Mouse (Mus musculus) limb, embryonic 14.5 days (tissue): Measurements from ENCODE around the gene Nepn. TPM values are rescaled to one million over a fixed set of nuclear protein-coding genes. Genes with fewer than 3 reads are reported as not detected.

ENCODE experiments used
- ATAC-seq: fragments of 200-750 bp; cut with Nextera tagmentation; 2 replicates; pipeline ENCODE4 v1.8.0; 2017; ENCODE audit warnings: low read depth, moderate number of reproducible peaks, moderate TSS enrichment; ENCODE audit not compliant: low FRiP score
- DNase-seq: peaks from one replicate; pipeline ENCODE4 v3.0.0-alpha.2; 2015; ENCODE audit warnings: low spot score
- H3K27ac ChIP-seq: fragments of 300-500 bp; sonication (generic); replicated peaks from 2 replicates; pipeline ENCODE4 v1.5.1; 2014; ENCODE audit warnings: low read depth, mild to moderate bottlenecking, low read length, moderate library complexity, mixed read lengths
- H3K27me3 ChIP-seq: fragments of 300-500 bp; sonication (generic); 2 replicates; pipeline ENCODE4 v1.6.1; 2014; ENCODE audit warnings: low read length, mixed read lengths; ENCODE audit not compliant: control insufficient read depth, insufficient read depth
- H3K36me3 ChIP-seq: fragments of 300-500 bp; sonication (generic); 2 replicates; pipeline ENCODE4 v1.6.1; 2014; ENCODE audit warnings: mild to moderate bottlenecking, low read length, moderate library complexity, mixed read lengths; ENCODE audit not compliant: control insufficient read depth, insufficient read depth
- H3K4me1 ChIP-seq: fragments of 300-500 bp; sonication (generic); 2 replicates; pipeline ENCODE4 v1.6.1; 2014; ENCODE audit warnings: antibody characterized with exemption, low read length, mixed read lengths; ENCODE audit not compliant: control insufficient read depth, insufficient read depth
- H3K4me2 ChIP-seq: fragments of 300-500 bp; sonication (generic); replicated peaks from 2 replicates; pipeline ENCODE4 v1.6.1; 2014; ENCODE audit warnings: low read depth, mild to moderate bottlenecking, low read length, moderate library complexity; ENCODE audit not compliant: severe bottlenecking
- H3K4me3 ChIP-seq: fragments of 300-500 bp; sonication (generic); replicated peaks from 2 replicates; pipeline ENCODE4 v1.5.1; 2014; ENCODE audit warnings: low read length
- H3K9ac ChIP-seq: fragments of 300-500 bp; sonication (generic); 2 replicates; pipeline ENCODE4 v1.6.1; 2014; ENCODE audit warnings: mild to moderate bottlenecking, low read depth, low read length, moderate library complexity; ENCODE audit not compliant: severe bottlenecking
- H3K9me3 ChIP-seq: fragments of 300-500 bp; sonication (generic); 2 replicates; pipeline ENCODE4 v1.6.1; 2016; ENCODE audit warnings: low read length; ENCODE audit not compliant: control insufficient read depth
- POLR2A ChIP-seq: fragments of 200-500 bp; IDR thresholded peaks from 2 replicates; pipeline ENCODE4 v1.8.0; 2012; ENCODE audit warnings: inconsistent platforms, mild to moderate bottlenecking, moderate library complexity, borderline replicate concordance; ENCODE audit not compliant: insufficient read depth, insufficient read length; ENCODE audit errors: extremely low read depth
- WGBS: fragments of 180-500 bp; shearing (Covaris S2); extraction: QIAGEN DNeasy Blood & Tissue Kit; methylation state at CpG from one replicate; pipeline ENCODE4 v1.1.7; 2014; 5-methylcytosine and 5-hydroxymethylcytosine counted together
- polyA plus RNA-seq, 2 experiments: library from polyadenylated mRNA; depleted of rRNA in 1 of 2; stranded (reverse) in 1 of 2; unstranded in 1 of 2; fragments of >200 nt; fragmentation: Nextera tagmentation in 1 of 2; extraction: Ambion mirVana in 1 of 2; gene quantifications; 2 replicates each; pipeline versions ENCODE4 v1.2.1 to v1.2.3; 2012 to 2014

The Nepn gene
- polyA plus RNA-seq, 2 experiments = 0.06 TPM; not detected in 1

DNA sequence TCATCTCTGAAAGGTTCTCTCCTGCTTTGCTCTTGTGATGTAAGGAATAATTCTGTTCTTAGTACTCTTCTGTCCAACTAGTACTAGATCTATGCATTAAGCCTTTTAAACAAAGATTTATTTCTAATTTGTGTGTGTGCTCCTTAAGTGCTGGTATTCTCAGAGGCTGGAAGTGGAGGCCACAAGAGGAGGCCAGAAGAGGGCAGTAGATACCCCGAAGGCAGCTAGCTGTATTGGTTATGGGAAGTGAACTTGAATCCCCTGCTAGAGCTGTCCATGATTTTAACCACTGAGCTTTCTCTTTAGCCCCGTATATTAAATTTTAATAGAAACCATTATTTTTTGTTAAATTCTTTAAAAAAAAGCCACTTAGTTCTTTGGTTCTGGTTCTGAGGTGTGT lies 34.3 kb downstream of the Nepn start:
- whole genome bisulfite sequencing = 84% methylated on average over 2 of the region's 2 CpGs
- H3K4me3 ChIP-seq = no peak overlapping the region
- H3K4me1 ChIP-seq = peaks cover 11% of the 10 kb centered on the region
- no peaks in the 10 kb centered on the region for H3K27me3 ChIP-seq
- H3K9ac ChIP-seq = no peak overlapping the region
- DNase-seq = no peak
- ATAC-seq = no peak
- no peak for TF ChIP-seq POLR2A
- H3K4me2 ChIP-seq = no peak overlapping the region
- H3K36me3 ChIP-seq = peaks cover 4% of the 10 kb centered on the region; the same call in 1 of the 2 replicates
- no peaks in the 10 kb centered on the region for H3K9me3 ChIP-seq
- H3K27ac ChIP-seq = no peak overlapping the region

DNA sequence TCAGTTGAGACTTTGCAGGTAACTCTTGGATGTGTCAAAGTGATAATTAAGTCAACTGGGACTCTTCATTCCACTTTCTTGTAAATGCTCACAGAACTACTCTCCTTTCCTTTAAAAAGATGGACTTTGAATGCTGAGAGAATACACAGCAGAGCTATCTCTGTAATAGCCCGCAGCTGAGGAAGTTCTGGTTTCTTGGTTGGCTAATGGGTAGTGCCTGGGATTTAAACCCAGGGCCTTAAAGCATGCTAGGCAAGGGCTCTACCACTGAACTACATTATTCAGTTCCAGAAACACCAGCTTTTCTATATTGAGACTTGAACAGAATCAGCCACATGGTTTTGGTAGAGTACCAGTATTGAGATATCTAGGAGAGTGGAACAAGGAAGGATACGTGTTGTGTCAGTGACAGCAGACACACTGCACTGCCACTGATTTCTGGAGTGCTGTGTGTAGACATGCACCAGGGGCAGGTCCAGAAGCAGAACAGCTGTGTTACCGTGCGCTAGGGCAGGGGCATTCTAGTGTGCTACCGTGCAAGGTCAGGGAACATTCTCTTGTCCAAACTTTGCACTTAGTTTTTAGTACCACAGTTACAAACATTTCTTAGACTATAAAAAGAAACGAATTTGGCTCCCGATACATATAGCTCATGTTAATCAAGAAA lies 37.7 kb downstream of the Nepn start:
- Histone ChIP-seq H3K9ac (no peak overlapping the region), H3K27me3 (no peaks in the 10 kb centered on the region), H3K4me3 (no peak overlapping the region), H3K4me2 (no peak overlapping the region), H3K9me3 (no peaks in the 10 kb centered on the region), H3K4me1 (no peaks in the 10 kb centered on the region; the same call in 1 of the 2 replicates), H3K36me3 (peaks cover 18% of the 10 kb centered on the region), H3K27ac (no peak overlapping the region)
- 80% methylated on average over 7 of the region's 7 CpGs for WGBS
- ATAC-seq = no peak
- TF ChIP-seq POLR2A = no peak
- no peak for DNase-seq

DNA sequence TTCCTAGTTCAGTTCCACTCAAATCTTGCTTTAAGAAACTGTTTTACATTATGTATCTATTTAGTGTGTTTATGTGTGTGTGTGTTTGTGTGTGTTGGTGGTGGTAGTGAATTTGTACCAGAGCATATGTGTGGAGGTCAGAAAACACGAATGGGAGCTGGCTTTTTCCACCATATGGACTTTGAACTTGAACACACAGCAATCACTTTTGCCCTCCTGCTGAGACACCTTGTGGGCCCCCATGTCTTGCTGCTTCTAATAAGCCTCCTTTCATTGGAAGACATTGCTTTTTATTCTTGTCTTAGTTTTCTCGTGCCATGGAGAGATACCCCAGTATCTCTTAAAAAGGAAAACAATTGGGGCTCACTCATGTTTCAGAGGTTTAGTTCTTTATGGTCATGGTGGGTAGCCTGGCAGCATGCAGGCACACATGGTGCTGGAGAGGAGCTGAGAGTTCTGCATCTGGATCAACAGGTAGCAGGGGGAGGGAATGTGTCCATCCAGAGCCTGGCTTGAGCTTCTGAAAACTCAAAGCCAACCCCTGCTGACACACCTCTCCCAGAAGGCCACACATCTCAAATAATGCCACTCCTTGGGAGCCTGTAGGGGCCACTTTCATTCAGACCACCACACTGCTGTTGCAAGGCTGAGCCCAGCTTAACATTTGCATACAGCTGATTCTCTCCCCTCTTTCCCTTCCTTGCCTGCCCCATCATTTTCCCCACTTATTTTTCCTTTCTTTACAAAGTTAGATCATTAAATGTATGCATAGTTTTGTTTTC lies 39.1 kb downstream of the Nepn start:
- Histone ChIP-seq H3K4me3 (no peak overlapping the region), H3K9me3 (no peaks in the 10 kb centered on the region), H3K27me3 (no peaks in the 10 kb centered on the region), H3K27ac (no peak overlapping the region), H3K4me1 (no peaks in the 10 kb centered on the region; the same call in 1 of the 2 replicates), H3K4me2 (no peak overlapping the region), H3K36me3 (peaks cover 31% of the 10 kb centered on the region), H3K9ac (no peak overlapping the region)
- DNase-seq = no peak
- no peak for ATAC-seq
- WGBS = 55% methylated on average over 2 of the region's 2 CpGs
- no peak for TF ChIP-seq POLR2A

DNA sequence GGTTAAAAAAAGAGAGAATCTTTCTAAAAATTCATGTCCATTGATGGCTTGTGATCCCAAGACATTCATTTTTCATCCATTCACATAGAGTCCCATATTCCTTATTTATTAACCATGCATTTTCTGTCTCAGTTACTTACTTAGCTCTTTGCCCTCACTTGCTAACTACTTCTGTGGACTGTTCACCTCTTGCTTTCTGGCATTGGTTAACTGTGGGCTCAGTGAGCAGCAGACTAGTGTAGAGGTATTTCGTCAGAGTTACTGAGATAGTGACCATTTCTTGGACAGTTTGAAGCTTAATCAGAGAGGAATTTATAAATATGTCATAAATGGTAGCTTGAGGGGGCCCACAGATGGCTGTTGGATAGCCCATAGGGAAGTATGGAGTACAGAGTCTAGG lies 42.2 kb downstream of the Nepn start:
- ATAC-seq = no peak
- no peak overlapping the region for H3K4me3 ChIP-seq

DNA sequence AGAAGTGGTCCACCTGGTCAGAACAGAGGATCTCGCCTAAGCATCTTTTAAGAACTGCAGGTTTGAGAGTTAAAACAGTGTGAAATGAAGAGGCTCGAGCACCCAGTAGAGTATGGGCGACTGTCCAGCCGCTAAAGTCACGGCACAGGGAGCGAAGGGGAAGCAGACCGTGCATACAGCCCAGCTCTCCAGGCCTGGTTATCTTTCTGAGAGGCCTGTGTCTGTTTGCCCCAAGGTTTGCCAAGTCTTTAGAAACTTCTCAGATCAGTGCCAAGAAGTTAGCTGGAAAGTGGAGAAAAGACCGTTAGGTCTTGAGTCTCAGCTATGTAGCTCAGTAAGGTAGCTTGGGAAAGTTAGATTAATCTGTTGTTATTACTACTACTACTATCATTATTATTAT lies 46.1 kb downstream of the Nepn start:
- H3K4me2 ChIP-seq = no peak overlapping the region
- H3K4me1 ChIP-seq = no peaks in the 10 kb centered on the region
- H3K4me3 ChIP-seq = no peak overlapping the region
- peaks cover 75% of the 10 kb centered on the region for H3K36me3 ChIP-seq
- no peak for TF ChIP-seq POLR2A
- no peak for DNase-seq
- no peak overlapping the region for H3K9ac ChIP-seq
- WGBS = 94% methylated on average over 8 of the region's 8 CpGs
- no peaks in the 10 kb centered on the region for H3K9me3 ChIP-seq
- ATAC-seq = no peak
- no peaks in the 10 kb centered on the region for H3K27me3 ChIP-seq
- no peak overlapping the region for H3K27ac ChIP-seq

More for the DNA sequence above, 42.2 kb downstream of the Nepn start:
- Histone ChIP-seq H3K27ac (no peak overlapping the region), H3K27me3 (no peaks in the 10 kb centered on the region), H3K9me3 (no peaks in the 10 kb centered on the region), H3K36me3 (peaks cover 54% of the 10 kb centered on the region), H3K4me1 (no peaks in the 10 kb centered on the region; the same call in 1 of the 2 replicates), H3K4me2 (no peak overlapping the region), H3K9ac (no peak overlapping the region)
- no peak for DNase-seq
- 92% methylated on average over 1 of the region's 1 CpGs for WGBS
- no peak for TF ChIP-seq POLR2A

Other genes starting within 250 kb of the Nepn start
- gene Ros1, start 193.7 kb upstream of the Nepn start, polyA plus RNA-seq (2012; rRNA removed) = 0.01 TPM in 2 replicates
- gene Ros1, start 193.7 kb upstream of the Nepn start, polyA plus RNA-seq (2014; fragmentation: Nextera tagmentation; extraction: Ambion mirVana) = not detected in 2 replicates
- 9.2 and 9.5 TPM in 2 replicates for gene Dcbld1, start 155.4 kb upstream of the Nepn start, polyA plus RNA-seq (2012; rRNA removed)
- 11.5 and 13.5 TPM in 2 replicates for gene Dcbld1, start 155.4 kb upstream of the Nepn start, polyA plus RNA-seq (2014; fragmentation: Nextera tagmentation; extraction: Ambion mirVana)
- gene Gm26741, start 30.2 kb upstream of the Nepn start, polyA plus RNA-seq (2012; rRNA removed) = not detected in 2 replicates
- not detected in 2 replicates for gene Gm26741, start 30.2 kb upstream of the Nepn start, polyA plus RNA-seq (2014; fragmentation: Nextera tagmentation; extraction: Ambion mirVana)
- gene Gopc, start 6.8 kb upstream of the Nepn start, polyA plus RNA-seq (2012; rRNA removed) = 14.6 and 17.6 TPM in 2 replicates
- 20.2 and 21.8 TPM in 2 replicates for gene Gopc, start 6.8 kb upstream of the Nepn start, polyA plus RNA-seq (2014; fragmentation: Nextera tagmentation; extraction: Ambion mirVana)
- 24.8 and 26.2 TPM in 2 replicates for gene Nus1, start 28.6 kb downstream of the Nepn start, polyA plus RNA-seq (2012; rRNA removed)
- 17.1 and 17.3 TPM in 2 replicates for gene Nus1, start 28.6 kb downstream of the Nepn start, polyA plus RNA-seq (2014; fragmentation: Nextera tagmentation; extraction: Ambion mirVana)